Mouse (Mus musculus): ENCODE data around the gene Psmb5. TPM values are rescaled to one million over a fixed set of nuclear protein-coding genes. Genes with fewer than 3 reads are reported as not detected.
A peak's percentile ranks its signal among the peaks of the same experiment; 100 is the strongest.

Psmb5 gene
- polyA plus RNA-seq, 1 experiment, result 416 TPM

DNA sequence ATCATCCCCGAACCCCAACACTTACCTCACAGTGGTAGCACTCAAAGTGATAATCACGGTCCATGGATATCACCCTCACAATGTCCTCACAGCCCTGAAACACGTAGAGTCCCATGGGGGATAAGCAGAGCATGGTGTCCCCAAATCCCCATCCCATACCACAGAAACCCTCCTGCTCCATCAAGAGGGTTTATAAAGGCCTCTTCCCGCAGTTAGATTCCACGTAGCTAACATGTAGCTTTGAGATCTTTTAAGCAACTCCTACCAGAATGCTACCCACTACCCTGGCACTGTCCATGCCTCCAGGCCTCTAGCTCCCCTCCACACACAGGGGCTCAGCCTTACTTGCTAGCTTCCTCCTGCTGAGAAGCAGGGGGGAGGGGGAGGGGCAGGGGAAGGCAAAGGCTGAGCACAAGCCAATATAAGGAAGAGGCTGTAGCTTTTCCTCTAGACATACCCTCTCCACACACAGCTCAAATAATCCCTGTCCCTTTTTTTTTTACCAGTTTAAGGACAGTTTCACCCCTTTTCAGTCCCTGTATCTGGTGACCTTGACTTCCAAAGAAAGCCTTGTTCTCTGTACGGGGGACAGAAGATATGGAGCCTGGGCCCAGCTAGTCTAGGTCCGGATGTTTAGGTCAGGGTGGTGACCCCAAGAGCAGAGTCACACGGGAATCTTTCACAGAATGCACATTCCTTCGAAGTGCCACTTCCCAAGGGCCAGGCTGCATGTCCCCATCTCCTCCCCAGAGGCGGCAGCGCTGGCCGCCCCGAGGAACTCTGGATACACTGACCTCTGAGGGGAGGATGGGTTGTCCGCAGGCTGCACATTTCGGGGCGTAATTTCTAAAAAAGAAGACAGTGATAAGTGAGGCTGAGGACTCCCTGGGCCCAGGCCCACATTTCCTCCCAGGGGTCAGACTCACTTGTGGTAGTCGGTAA, 48.1 kb downstream of the Psmb5 start:
- H3K27me3 ChIP-seq (ENCODE audit: control insufficient read depth, insufficient read depth, insufficient read length), result no peaks in the 10 kb centered on the region
- peaks cover 12% of the 10 kb centered on the region for H3K36me3 ChIP-seq (ENCODE audit: control insufficient read depth, insufficient read depth)
- H3K4me3 ChIP-seq, result no peak overlapping the region

DNA sequence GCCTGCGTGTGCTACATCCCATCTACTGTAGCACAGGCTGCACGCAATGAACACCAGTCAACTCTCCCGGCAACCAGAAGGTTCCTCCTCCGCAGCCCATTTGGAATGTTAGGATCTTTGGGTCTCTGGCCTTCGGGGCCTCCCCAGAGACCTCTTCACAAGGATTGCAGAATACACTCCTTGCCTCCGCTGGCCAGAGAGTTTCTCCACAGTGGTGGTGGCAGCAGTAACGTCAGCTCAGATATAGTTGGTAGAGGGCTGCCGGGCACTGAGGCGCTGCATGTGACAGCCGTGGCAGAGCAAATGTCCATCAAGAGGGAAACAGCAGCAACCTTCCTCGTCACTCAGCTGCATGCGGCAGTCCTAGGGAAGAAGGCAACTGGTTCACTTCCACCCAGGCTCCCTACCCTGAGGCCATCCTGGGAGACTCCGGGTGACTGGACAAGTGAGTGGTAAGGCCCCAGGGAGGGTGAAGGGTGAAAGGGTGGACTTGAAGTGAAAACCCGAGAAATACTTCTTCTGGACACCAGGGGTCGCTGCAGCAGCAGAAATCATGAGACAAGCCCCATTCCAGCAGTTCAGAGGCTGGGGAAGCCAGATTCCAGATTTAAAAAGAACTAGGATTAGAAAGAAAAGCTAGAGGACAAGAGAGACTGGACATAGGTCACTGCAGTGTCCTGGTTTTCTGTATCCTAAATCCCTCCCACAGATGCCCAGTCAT, 49.0 kb downstream of the Psmb5 start:
- no peak overlapping the region for H3ac ChIP-seq (ENCODE audit: control insufficient read depth, insufficient read length)
- TF ChIP-seq REST (IDR thresholded peaks at IDR 0.05; ENCODE audit: insufficient read depth, insufficient read length), result no peak
- TF ChIP-seq POLR2AphosphoS2 (IDR thresholded peaks at IDR 0.05; ENCODE audit: insufficient read length, low read depth), result peak; percentile 19
- H3K27me3 ChIP-seq (ENCODE audit: control insufficient read depth, insufficient read depth, insufficient read length), result no peaks in the 10 kb centered on the region
- H3K79me2 ChIP-seq (ENCODE audit: control insufficient read depth, insufficient read depth), result peaks cover 22% of the 10 kb centered on the region
- no peak overlapping the region for H3K4me2 ChIP-seq (ENCODE audit: low read depth)
- no peak overlapping the region for H3K4me3 ChIP-seq
- peaks cover 12% of the 10 kb centered on the region for H3K36me3 ChIP-seq (ENCODE audit: control insufficient read depth, insufficient read depth)

More for the DNA sequence above, 48.1 kb downstream of the Psmb5 start:
- no peak overlapping the region for H3ac ChIP-seq (ENCODE audit: control insufficient read depth, insufficient read length)
- TF ChIP-seq TCF3 (IDR thresholded peaks at IDR 0.05; ENCODE audit: insufficient read length, low read depth) (no peak), MYOD1 (IDR thresholded peaks at IDR 0.05; ENCODE audit: control insufficient read depth in 1 of 3, insufficient read length in 2 of 3, low read depth in 2 of 3) (no peak), REST (IDR thresholded peaks at IDR 0.05; ENCODE audit: insufficient read depth, insufficient read length) (no peak), MAX (IDR thresholded peaks at IDR 0.05; ENCODE audit: low read depth) (no peak)
- peaks cover 30% of the 10 kb centered on the region for H3K79me2 ChIP-seq (ENCODE audit: control insufficient read depth, insufficient read depth)
- no peak overlapping the region for H3K4me2 ChIP-seq (ENCODE audit: low read depth)

Other genes with a start within 250 kb of the Psmb5 start
- 6.8 TPM for gene Slc7a7, start 200.2 kb downstream of the Psmb5 start, polyA plus RNA-seq (2012; fragmentation: generic; extraction: Trizol)
- 483 TPM for gene Mrpl52, start 191.1 kb downstream of the Psmb5 start, polyA plus RNA-seq (2012; fragmentation: generic; extraction: Trizol)
- gene Mmp14, start 186.4 kb downstream of the Psmb5 start, polyA plus RNA-seq (2012; fragmentation: generic; extraction: Trizol), result 108 TPM
- gene Lrp10, start 153.9 kb downstream of the Psmb5 start, polyA plus RNA-seq (2012; fragmentation: generic; extraction: Trizol), result 81.8 TPM
- gene Rem2, start 141.9 kb downstream of the Psmb5 start, polyA plus RNA-seq (2012; fragmentation: generic; extraction: Trizol), result 0.20 TPM
- 140 TPM for gene Prmt5, start 100.5 kb downstream of the Psmb5 start, polyA plus RNA-seq (2012; fragmentation: generic; extraction: Trizol)
- 23.5 TPM for gene Haus4, start 63.4 kb downstream of the Psmb5 start, polyA plus RNA-seq (2012; fragmentation: generic; extraction: Trizol)
- 30.8 TPM for gene Ajuba, start 40.5 kb downstream of the Psmb5 start, polyA plus RNA-seq (2012; fragmentation: generic; extraction: Trizol)
- 7.3 TPM for gene 4931414P19Rik, start 12.0 kb downstream of the Psmb5 start, polyA plus RNA-seq (2012; fragmentation: generic; extraction: Trizol)
- gene Psmb11, start 3.4 kb upstream of the Psmb5 start, polyA plus RNA-seq (2012; fragmentation: generic; extraction: Trizol), result not detected
- not detected for gene Gm17606, start 22.9 kb upstream of the Psmb5 start, polyA plus RNA-seq (2012; fragmentation: generic; extraction: Trizol)
- gene Cdh24, start 23.3 kb upstream of the Psmb5 start, polyA plus RNA-seq (2012; fragmentation: generic; extraction: Trizol), result 4.3 TPM
- gene 1700123O20Rik, start 68.2 kb upstream of the Psmb5 start, polyA plus RNA-seq (2012; fragmentation: generic; extraction: Trizol), result 36.3 TPM
- gene Acin1, start 68.9 kb upstream of the Psmb5 start, polyA plus RNA-seq (2012; fragmentation: generic; extraction: Trizol), result 77.3 TPM
- 0.04 TPM for gene Gm29776, start 80.8 kb upstream of the Psmb5 start, polyA plus RNA-seq (2012; fragmentation: generic; extraction: Trizol)
- not detected for gene Cebpe, start 94.2 kb upstream of the Psmb5 start, polyA plus RNA-seq (2012; fragmentation: generic; extraction: Trizol)
- gene Slc7a8, start 163.9 kb upstream of the Psmb5 start, polyA plus RNA-seq (2012; fragmentation: generic; extraction: Trizol), result not detected
- not detected for gene Rnf212b, start 196.1 kb upstream of the Psmb5 start, polyA plus RNA-seq (2012; fragmentation: generic; extraction: Trizol)

Measured in myocyte (in vitro differentiated cells).